Mouse (Mus musculus) liver, embryonic 13.5 days (tissue): Measurements from ENCODE around the gene Taar5. TPM values are rescaled to one million over a fixed set of nuclear protein-coding genes. Genes with fewer than 3 reads are reported as not detected.

ENCODE experiments used
- ATAC-seq: fragments of 200-750 bp; cut with Nextera tagmentation; 2 replicates; pipeline ENCODE4 v1.8.0; 2017; ENCODE audit warnings: low read depth, mild to moderate bottlenecking, moderate number of reproducible peaks, moderate library complexity
- DNase-seq: peaks from one replicate; pipeline ENCODE4 v3.0.0; 2022
- H3K27ac ChIP-seq: fragments of 300-500 bp; sonication (generic); 2 replicates; pipeline ENCODE4 v1.5.1; 2015; ENCODE audit warnings: moderate library complexity, mild to moderate bottlenecking, inconsistent platforms
- H3K27me3 ChIP-seq: fragments of 300-500 bp; sonication (generic); 2 replicates; pipeline ENCODE4 v1.6.1; 2015; ENCODE audit warnings: mild to moderate bottlenecking, inconsistent platforms
- H3K36me3 ChIP-seq: fragments of 300-500 bp; sonication (generic); 2 replicates; pipeline ENCODE4 v1.6.1; 2015; ENCODE audit warnings: mild to moderate bottlenecking, inconsistent platforms
- H3K4me1 ChIP-seq: fragments of 300-500 bp; sonication (generic); replicated peaks from 2 replicates; pipeline ENCODE4 v1.6.1; 2015; ENCODE audit warnings: inconsistent platforms
- H3K4me2 ChIP-seq: fragments of 300-500 bp; sonication (generic); 2 replicates; pipeline ENCODE4 v1.6.1; 2015; ENCODE audit warnings: inconsistent platforms, mild to moderate bottlenecking, moderate library complexity
- H3K4me3 ChIP-seq: fragments of 300-500 bp; sonication (generic); replicated peaks from 2 replicates; pipeline ENCODE4 v1.5.1; 2015; ENCODE audit warnings: mild to moderate bottlenecking, inconsistent platforms
- H3K9ac ChIP-seq: fragments of 300-500 bp; sonication (generic); 2 replicates; pipeline ENCODE4 v1.6.1; 2015; ENCODE audit warnings: mild to moderate bottlenecking, inconsistent platforms
- H3K9me3 ChIP-seq: fragments of 300-500 bp; sonication (generic); replicated peaks from 2 replicates; pipeline ENCODE4 v1.6.1; 2016; ENCODE audit warnings: inconsistent platforms
- whole genome bisulfite sequencing: fragments of 180-500 bp; shearing (Covaris S2); methylation state at CpG from one replicate; pipeline ENCODE4 v1.1.7; 2015; ENCODE audit not compliant: insufficient replicate concordance; 5-methylcytosine and 5-hydroxymethylcytosine counted together
- polyA plus RNA-seq: library from polyadenylated mRNA; unstranded; fragments of >200 nt; fragmentation: Nextera tagmentation; extraction: Ambion mirVana; gene quantifications from 2 replicates; pipeline ENCODE4 v1.2.1, GENCODE M21; 2015

The Taar5 gene
- polyA plus RNA-seq, 1 experiment from 2014 or later: not detected

GRCm38 (mm10) chr10:23964921-23965610 is 5.4 kb upstream of the Taar5 start:
- no peak overlapping the region for H3K27ac ChIP-seq
- H3K9ac ChIP-seq: no peak overlapping the region
- no peaks in the 10 kb centered on the region for H3K4me1 ChIP-seq
- no peak overlapping the region for H3K4me2 ChIP-seq
- WGBS: 70% methylated on average over 6 of the region's 6 CpGs
- no peaks in the 10 kb centered on the region for H3K36me3 ChIP-seq
- no peaks in the 10 kb centered on the region for H3K27me3 ChIP-seq
- ATAC-seq: no peak
- H3K4me3 ChIP-seq: no peak overlapping the region
- H3K9me3 ChIP-seq: no peaks in the 10 kb centered on the region
- no peak for DNase-seq

DNA sequence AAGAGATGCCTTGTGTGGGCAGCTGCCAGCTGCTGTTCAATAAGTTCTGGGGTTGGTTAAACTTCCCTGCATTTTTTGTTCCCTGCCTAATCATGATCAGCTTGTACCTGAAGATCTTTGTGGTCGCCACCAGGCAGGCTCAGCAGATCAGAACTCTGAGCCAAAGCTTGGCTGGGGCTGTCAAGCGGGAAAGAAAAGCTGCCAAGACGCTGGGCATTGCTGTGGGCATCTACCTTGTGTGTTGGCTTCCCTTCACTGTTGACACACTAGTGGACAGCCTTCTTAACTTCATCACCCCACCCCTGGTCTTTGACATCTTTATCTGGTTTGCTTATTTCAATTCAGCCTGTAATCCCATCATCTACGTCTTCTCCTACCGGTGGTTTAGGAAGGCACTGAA is 750 bp downstream of the Taar5 start:
- no peak for ATAC-seq

DNA sequence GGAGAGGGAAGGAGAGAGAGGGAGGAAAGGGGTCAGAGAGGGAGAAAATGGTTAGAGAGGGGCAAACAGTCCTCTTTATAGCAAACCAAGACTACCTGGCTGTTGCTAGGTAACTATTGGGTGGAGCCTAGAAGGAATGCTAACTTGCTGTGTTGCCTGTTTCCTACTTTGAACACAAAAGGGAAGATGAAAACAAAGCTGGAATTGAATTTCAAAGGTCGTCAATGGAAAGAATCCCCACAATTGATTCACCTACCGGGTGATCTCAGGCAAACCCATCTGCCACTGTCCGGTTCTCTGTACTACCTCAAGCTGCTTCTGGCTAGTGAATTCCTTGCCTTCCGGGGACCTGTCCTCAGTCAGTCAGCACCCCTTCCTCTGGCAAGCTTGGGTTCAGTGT is 7.5 kb downstream of the Taar5 start:
- no peaks in the 10 kb centered on the region for H3K9me3 ChIP-seq
- H3K4me2 ChIP-seq: no peak overlapping the region
- no peaks in the 10 kb centered on the region for H3K36me3 ChIP-seq
- H3K9ac ChIP-seq: no peak overlapping the region
- H3K27ac ChIP-seq: no peak overlapping the region
- H3K4me1 ChIP-seq: no peaks in the 10 kb centered on the region
- DNase-seq: no peak
- H3K4me3 ChIP-seq: no peak overlapping the region
- H3K27me3 ChIP-seq: no peaks in the 10 kb centered on the region
- ATAC-seq: no peak
- 54% methylated on average over 4 of the region's 4 CpGs for WGBS

More for the DNA sequence above, 750 bp downstream of the Taar5 start:
- no peak overlapping the region for H3K4me2 ChIP-seq
- H3K9ac ChIP-seq: no peak overlapping the region
- no peaks in the 10 kb centered on the region for H3K9me3 ChIP-seq
- no peak overlapping the region for H3K4me3 ChIP-seq
- H3K27me3 ChIP-seq: no peaks in the 10 kb centered on the region
- DNase-seq: no peak
- H3K27ac ChIP-seq: no peak overlapping the region
- no peaks in the 10 kb centered on the region for H3K4me1 ChIP-seq
- 71% methylated on average over 5 of the region's 5 CpGs for WGBS
- H3K36me3 ChIP-seq: no peaks in the 10 kb centered on the region

GRCm38 (mm10) chr10:23978901-23979705 is 8.6 kb downstream of the Taar5 start:
- Histone ChIP-seq H3K4me2 (no peak overlapping the region), H3K27me3 (no peaks in the 10 kb centered on the region), H3K9me3 (no peaks in the 10 kb centered on the region), H3K9ac (no peak overlapping the region), H3K27ac (no peak overlapping the region), H3K4me1 (no peaks in the 10 kb centered on the region), H3K36me3 (no peaks in the 10 kb centered on the region), H3K4me3 (no peak overlapping the region)
- ATAC-seq (peak; percentile 63), DNase-seq (peak; percentile 36)
- WGBS: 36% methylated on average over 16 of the region's 16 CpGs

GRCm38 (mm10) chr10:23985546-23985945 is 15.0 kb downstream of the Taar5 start, which contains the start of gene Taar6:
Gene Taar6, minus strand, starts transcription at chr10:23985646.
- H3K27ac ChIP-seq: no peak within 1 kb of the TSS
- H3K9ac ChIP-seq: no peak within 1 kb of the TSS
- no peak for DNase-seq
- H3K27me3 ChIP-seq: no peaks in the 10 kb centered on the region
- H3K4me3 ChIP-seq: no peak within 1 kb of the TSS
- ATAC-seq: no peak
- WGBS: 53% methylated on average over 8 of the region's 8 CpGs
- H3K9me3 ChIP-seq: no peaks in the 10 kb centered on the region
- H3K4me2 ChIP-seq: no peak within 1 kb of the TSS
- H3K36me3 ChIP-seq: no peaks in the 10 kb centered on the region
- H3K4me1 ChIP-seq: no peaks in the 10 kb centered on the region

GRCm38 (mm10) chr10:23986419-23986818 is 15.9 kb downstream of the Taar5 start:
- H3K4me1 ChIP-seq: no peaks in the 10 kb centered on the region
- H3K4me3 ChIP-seq: no peak overlapping the region
- DNase-seq: no peak
- H3K27ac ChIP-seq: no peak overlapping the region
- no peaks in the 10 kb centered on the region for H3K27me3 ChIP-seq
- H3K36me3 ChIP-seq: no peaks in the 10 kb centered on the region
- no peak for ATAC-seq
- no peak overlapping the region for H3K4me2 ChIP-seq
- WGBS: 36% methylated on average over 5 of the region's 5 CpGs
- no peak overlapping the region for H3K9ac ChIP-seq
- no peaks in the 10 kb centered on the region for H3K9me3 ChIP-seq

GRCm38 (mm10) chr10:23993381-23993780 is 22.9 kb downstream of the Taar5 start, which contains the start of gene Taar7a:
Gene Taar7a, minus strand, starts transcription at chr10:23993481.
- no peak within 1 kb of the TSS for H3K9ac ChIP-seq
- DNase-seq (no peak), ATAC-seq (no peak)
- no peak within 1 kb of the TSS for H3K27ac ChIP-seq
- no peaks in the 10 kb centered on the region for H3K9me3 ChIP-seq
- WGBS: 65% methylated on average over 3 of the region's 3 CpGs
- H3K27me3 ChIP-seq: no peaks in the 10 kb centered on the region
- H3K4me1 ChIP-seq: no peaks in the 10 kb centered on the region
- no peak within 1 kb of the TSS for H3K4me2 ChIP-seq
- no peaks in the 10 kb centered on the region for H3K36me3 ChIP-seq
- H3K4me3 ChIP-seq: no peak within 1 kb of the TSS

DNA sequence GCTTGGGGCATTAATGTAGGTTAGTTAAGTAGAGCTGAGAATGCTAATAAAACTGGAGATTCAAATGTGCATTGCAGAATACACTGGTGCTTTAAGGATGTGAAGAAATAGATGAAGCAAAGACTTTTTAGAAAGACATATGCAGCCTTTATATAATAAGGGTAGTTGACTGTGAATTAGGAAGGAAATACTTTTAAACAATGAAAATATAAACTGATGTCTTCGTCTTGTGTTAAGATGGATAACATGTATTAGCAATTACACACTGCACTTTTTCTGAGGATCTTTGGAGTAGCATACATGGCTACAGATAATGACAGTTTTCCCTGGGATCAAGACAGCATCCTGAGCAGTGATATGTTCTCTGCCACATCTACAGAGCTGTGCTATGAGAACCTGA is 29.1 kb downstream of the Taar5 start, which contains the start of gene Taar7b:
TSS of gene Taar7b (plus strand) at position 301 of the 400 bp plus-strand sequence.
- Histone ChIP-seq H3K4me3 (no peak within 1 kb of the TSS), H3K27me3 (no peaks in the 10 kb centered on the region), H3K9me3 (no peaks in the 10 kb centered on the region), H3K36me3 (no peaks in the 10 kb centered on the region), H3K27ac (no peak within 1 kb of the TSS), H3K9ac (no peak within 1 kb of the TSS), H3K4me1 (no peaks in the 10 kb centered on the region), H3K4me2 (no peak within 1 kb of the TSS)
- DNase-seq (no peak), ATAC-seq (no peak)
- WGBS: 63% methylated on average over 1 of the region's 1 CpGs

GRCm38 (mm10) chr10:24006442-24006841 is 35.9 kb downstream of the Taar5 start:
- Histone ChIP-seq H3K4me3 (no peak overlapping the region), H3K36me3 (no peaks in the 10 kb centered on the region), H3K9ac (no peak overlapping the region), H3K4me2 (no peak overlapping the region), H3K27ac (no peak overlapping the region), H3K27me3 (no peaks in the 10 kb centered on the region), H3K4me1 (peaks cover 30% of the 10 kb centered on the region), H3K9me3 (no peaks in the 10 kb centered on the region)
- ATAC-seq (0 out of 2 replicates have a peak, but pooled peaks have one; percentile 40), DNase-seq (no peak)
- WGBS: 47% methylated on average over 1 of the region's 1 CpGs

GRCm38 (mm10) chr10:24007034-24007433 is 36.5 kb downstream of the Taar5 start:
- peaks cover 30% of the 10 kb centered on the region for H3K4me1 ChIP-seq
- H3K36me3 ChIP-seq: no peaks in the 10 kb centered on the region
- peak overlapping the region; percentile 19; the same call in 1 of the 2 replicates for H3K4me2 ChIP-seq
- DNase-seq (peak; percentile 36), ATAC-seq (peak; percentile 87)
- H3K4me3 ChIP-seq: no peak overlapping the region
- H3K9me3 ChIP-seq: no peaks in the 10 kb centered on the region
- no peaks in the 10 kb centered on the region for H3K27me3 ChIP-seq
- H3K27ac ChIP-seq: peak overlapping the region; percentile 57; the same call in 1 of the 2 replicates
- H3K9ac ChIP-seq: no peak overlapping the region
- WGBS: 25% methylated on average over 2 of the region's 2 CpGs

GRCm38 (mm10) chr10:24008143-24008542 is 37.6 kb downstream of the Taar5 start:
- Histone ChIP-seq H3K4me3 (no peak overlapping the region), H3K9me3 (no peaks in the 10 kb centered on the region), H3K4me1 (peaks cover 30% of the 10 kb centered on the region), H3K4me2 (peak overlapping the region; percentile 12; the same call in 1 of the 2 replicates), H3K9ac (no peak overlapping the region), H3K27ac (peak overlapping the region; percentile 57), H3K27me3 (no peaks in the 10 kb centered on the region), H3K36me3 (no peaks in the 10 kb centered on the region)
- DNase-seq: no peak
- peak; percentile 60 for ATAC-seq
- WGBS: 35% methylated on average over 1 of the region's 1 CpGs
